Mouse (Mus musculus) induced T-regulatory cell, adult 2 months (primary cell): Measurements from ENCODE around the gene Arhgef3.

Experiments used
- DNase-seq: peaks from one replicate; pipeline ENCODE4 v3.0.0-alpha.2; 2012; ENCODE audit warnings: low read depth

The Arhgef3 gene

GRCm38 (mm10) chr14:27378669-27379068, 264.0 kb downstream of the Arhgef3 start:
- DNase-seq, result no peak

- no peak for DNase-seq
These were observed 264.7 kb downstream of the Arhgef3 start for GRCm38 (mm10) chr14:27379404-27379803.

GRCm38 (mm10) chr14:27381459-27381858, 266.8 kb downstream of the Arhgef3 start:
- DNase-seq, result peak; percentile 62

- DNase-seq, result no peak
These were observed 268.7 kb downstream of the Arhgef3 start for GRCm38 (mm10) chr14:27383321-27383830.

- DNase-seq, result peak; percentile 87
These were observed 269.4 kb downstream of the Arhgef3 start for GRCm38 (mm10) chr14:27384143-27384542.

- DNase-seq, result no peak
These were observed 273.9 kb downstream of the Arhgef3 start for GRCm38 (mm10) chr14:27388616-27389015.

GRCm38 (mm10) chr14:27389722-27390121, 275.0 kb downstream of the Arhgef3 start:
- DNase-seq, result peak; percentile 40

GRCm38 (mm10) chr14:27390663-27391062, 276.0 kb downstream of the Arhgef3 start:
- peak; percentile 72 for DNase-seq

- DNase-seq, result no peak
These were observed 277.1 kb downstream of the Arhgef3 start for GRCm38 (mm10) chr14:27391776-27392308.

- DNase-seq, result no peak
These were observed 278.0 kb downstream of the Arhgef3 start for GRCm38 (mm10) chr14:27392660-27393059.

GRCm38 (mm10) chr14:27393806-27394205, 279.1 kb downstream of the Arhgef3 start:
- no peak for DNase-seq

GRCm38 (mm10) chr14:27396424-27396823, 281.7 kb downstream of the Arhgef3 start:
- DNase-seq, result no peak

- no peak for DNase-seq
These were observed 282.8 kb downstream of the Arhgef3 start for GRCm38 (mm10) chr14:27397526-27397925.

- DNase-seq, result peak; percentile 23
These were observed 285.8 kb downstream of the Arhgef3 start for GRCm38 (mm10) chr14:27400495-27400894.

GRCm38 (mm10) chr14:27401717-27402278, 287.1 kb downstream of the Arhgef3 start:
- DNase-seq, result peak; percentile 47

- peak; percentile 80 for DNase-seq
These were observed 287.9 kb downstream of the Arhgef3 start for GRCm38 (mm10) chr14:27402332-27403250.

GRCm38 (mm10) chr14:27405452-27405851, 290.8 kb downstream of the Arhgef3 start:
- peak; percentile 93 for DNase-seq

GRCm38 (mm10) chr14:27405947-27406346, 291.2 kb downstream of the Arhgef3 start:
- DNase-seq, result no peak

GRCm38 (mm10) chr14:27408240-27408639, 293.5 kb downstream of the Arhgef3 start:
- peak; percentile 50 for DNase-seq

GRCm38 (mm10) chr14:27409662-27410061, 295.0 kb downstream of the Arhgef3 start:
- DNase-seq, result peak; percentile 5

- DNase-seq, result no peak
These were observed 296.8 kb downstream of the Arhgef3 start for GRCm38 (mm10) chr14:27411492-27411891.

- peak; percentile 81 for DNase-seq
These were observed 298.0 kb downstream of the Arhgef3 start for GRCm38 (mm10) chr14:27412699-27413098.

- peak; percentile 85 for DNase-seq
These were observed 299.3 kb downstream of the Arhgef3 start for GRCm38 (mm10) chr14:27413961-27414360.
